Mouse (Mus musculus) regulatory T cell (primary cell): ENCODE measurements at regions not wholly inside any gene's neighbourhood (a gene's known extent, or its start where the extent isn't known, plus 50 kb on each side); places are given as distances from the start of the nearest gene placed in this dataset.

Experiments
- in situ Hi-C: fragments of 300-600 bp; cut with MboI, MseI; formaldehyde crosslinking; loops from one replicate; pipeline ENCODE4 v1.15.1; 2025; ENCODE audit warnings: high pct_unique_total_duplicates

GRCm38 (mm10) chr8:100206557-100207349 lies 790.5 kb upstream of the Cdh8 start:
- in situ Hi-C loops, result no loop called here

GRCm38 (mm10) chr8:100193228-100193627 lies 777.0 kb upstream of the Cdh8 start:
- in situ Hi-C loops, result no loop called here

DNA sequence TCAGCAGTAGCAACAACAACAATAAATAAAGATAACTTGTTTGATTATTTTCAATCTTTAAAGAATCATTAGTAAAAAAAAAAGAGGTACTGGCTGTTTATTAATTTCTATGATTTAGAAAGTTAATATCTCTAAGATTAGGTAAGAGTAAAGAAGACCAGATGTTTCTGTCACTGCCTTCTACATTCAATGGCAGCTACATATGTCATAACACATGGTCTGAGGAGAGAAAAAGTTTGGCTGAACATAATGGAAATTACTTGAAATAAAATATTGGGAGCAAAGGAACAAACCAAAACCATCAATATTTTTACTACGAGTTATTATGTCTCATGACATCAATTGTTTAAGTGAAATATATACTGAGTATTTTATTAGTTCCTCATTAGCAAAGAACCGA lies 774.4 kb upstream of the Cdh8 start:
- in situ Hi-C loops, result no loop called here

GRCm38 (mm10) chr8:100187976-100188375 lies 771.7 kb upstream of the Cdh8 start:
- in situ Hi-C loops, result no loop called here

DNA sequence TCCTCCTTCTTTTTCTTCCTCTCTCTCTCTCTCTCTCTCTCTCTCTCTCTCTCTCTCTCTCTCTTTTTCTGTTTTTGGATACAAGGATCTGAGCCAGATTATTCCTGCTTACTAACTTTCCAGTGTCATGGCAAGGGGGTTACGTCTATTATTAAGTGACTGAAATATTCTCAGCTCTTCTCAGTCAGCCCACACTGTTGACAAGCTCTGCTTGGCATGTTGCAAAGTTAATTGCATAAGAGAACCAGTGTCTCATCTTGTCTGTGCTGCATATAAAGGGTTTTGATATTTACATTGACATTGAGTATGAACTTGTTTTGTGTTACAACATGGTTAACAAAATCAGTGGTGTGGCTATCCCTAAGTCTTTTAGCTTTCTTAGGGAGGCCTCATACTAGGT lies 760.2 kb upstream of the Cdh8 start:
- in situ Hi-C loops, result no loop called here

GRCm38 (mm10) chr8:100145411-100145810 lies 729.1 kb upstream of the Cdh8 start:
- in situ Hi-C loops, result no loop called here

- in situ Hi-C loops, result no loop called here
These were observed 727.9 kb upstream of the Cdh8 start for GRCm38 (mm10) chr8:100144124-100144680.

GRCm38 (mm10) chr8:100104412-100105365 lies 688.4 kb upstream of the Cdh8 start:
- in situ Hi-C loops, result no loop called here

- in situ Hi-C loops, result no loop called here
These were observed 685.7 kb upstream of the Cdh8 start for GRCm38 (mm10) chr8:100101957-100102356.

- in situ Hi-C loops, result no loop called here
These were observed 655.9 kb upstream of the Cdh8 start for GRCm38 (mm10) chr8:100072059-100072729.

GRCm38 (mm10) chr8:100069761-100070160 lies 653.5 kb upstream of the Cdh8 start:
- in situ Hi-C loops, result no loop called here

- in situ Hi-C loops, result loop anchor here (25.0 kb wide), 1 partner anchor 1673 kb away; no protein-coding TSS in a partner anchor
These were observed 622.7 kb upstream of the Cdh8 start for GRCm38 (mm10) chr8:100038931-100039330.

- in situ Hi-C loops, result loop anchor here (25.0 kb wide), 1 partner anchor 1678 kb away; no protein-coding TSS in a partner anchor
These were observed 618.2 kb upstream of the Cdh8 start for GRCm38 (mm10) chr8:100034474-100034873.

DNA sequence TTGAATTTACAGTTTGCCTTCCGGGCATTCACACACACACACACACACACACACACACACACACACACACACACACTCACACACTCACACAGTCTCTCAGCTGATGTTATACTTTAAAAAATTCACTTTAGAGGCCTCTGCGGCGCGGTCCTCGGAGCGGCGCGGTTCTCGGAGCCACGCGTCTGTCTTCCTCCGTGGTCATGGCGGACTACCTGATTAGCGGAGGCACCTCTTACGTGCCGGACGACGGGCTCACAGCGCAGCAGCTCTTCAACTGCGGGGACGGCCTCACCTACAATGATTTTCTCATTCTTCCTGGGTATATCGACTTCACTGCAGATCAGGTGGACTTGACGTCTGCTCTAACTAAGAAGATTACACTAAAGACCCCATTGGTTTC lies 614.1 kb upstream of the Cdh8 start:
- in situ Hi-C loops, result loop anchor here (25.0 kb wide), 1 partner anchor 1682 kb away; no protein-coding TSS in a partner anchor

GRCm38 (mm10) chr8:100015638-100016037 lies 599.4 kb upstream of the Cdh8 start:
- in situ Hi-C loops, result loop anchor here (10.0 kb wide), 1 partner anchor 821 kb away; no protein-coding TSS in a partner anchor

DNA sequence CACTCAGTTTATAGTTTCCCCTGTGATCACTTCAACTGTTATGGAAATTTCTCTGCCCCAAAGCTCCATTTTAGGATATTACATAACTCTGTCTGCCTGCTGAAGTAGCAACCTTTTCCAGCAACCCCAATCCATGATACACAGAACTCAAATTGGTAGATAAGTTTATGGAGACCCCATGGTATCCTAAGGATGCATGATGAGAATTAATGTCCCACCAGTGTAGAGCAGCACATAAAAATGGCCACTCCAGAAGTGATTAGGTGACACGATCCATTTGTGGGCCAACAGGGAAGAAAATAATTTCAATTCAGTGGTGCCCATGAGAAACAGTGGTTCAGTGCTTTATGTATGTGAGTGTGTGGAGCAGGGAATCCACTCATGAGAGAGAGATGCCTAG lies 583.3 kb upstream of the Cdh8 start:
- in situ Hi-C loops, result no loop called here

- in situ Hi-C loops, result no loop called here
These were observed 567.4 kb upstream of the Cdh8 start for GRCm38 (mm10) chr8:99983696-99984095.

DNA sequence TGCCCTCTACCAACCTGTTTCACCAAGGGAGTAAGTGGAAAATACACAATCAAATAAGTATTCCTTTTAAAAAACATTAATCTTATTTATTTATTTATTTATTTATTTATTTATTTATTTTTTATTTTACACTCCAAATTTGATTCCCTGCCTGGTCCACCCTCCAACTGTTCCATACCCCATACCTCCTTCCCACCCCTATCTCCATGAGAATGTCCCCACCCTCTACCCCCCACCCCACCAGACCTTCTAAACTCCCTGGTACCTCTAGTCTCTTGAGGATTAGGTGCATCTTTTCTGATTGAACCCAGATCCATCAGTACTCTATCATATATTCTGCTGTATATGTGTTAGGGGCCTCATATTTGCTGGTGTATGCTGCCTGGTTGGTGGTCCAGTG lies 538.4 kb upstream of the Cdh8 start:
- in situ Hi-C loops, result no loop called here

GRCm38 (mm10) chr8:99953876-99954275 lies 537.6 kb upstream of the Cdh8 start:
- in situ Hi-C loops, result no loop called here

DNA sequence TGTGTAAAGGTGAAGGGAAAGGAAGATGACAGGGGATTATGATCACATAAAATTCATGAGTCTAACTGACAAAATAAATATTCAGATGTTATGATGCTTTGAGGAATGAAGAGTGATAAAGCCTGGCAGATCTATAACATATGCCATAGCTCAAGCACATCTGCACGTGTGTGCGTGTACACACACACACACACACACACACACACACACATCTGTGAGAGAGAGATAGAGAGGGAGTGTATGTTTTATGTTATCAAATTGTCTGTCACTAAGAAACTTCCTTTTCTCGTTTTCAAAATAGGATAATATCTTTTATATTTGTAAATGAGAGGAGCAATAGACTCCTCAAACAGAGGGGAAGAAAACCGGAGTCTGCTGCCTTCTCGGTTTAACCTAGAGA lies 516.9 kb upstream of the Cdh8 start:
- in situ Hi-C loops, result no loop called here
